Mouse (Mus musculus): ENCODE data around the gene Gm3409.
"Not testable (repeated sequence)": the region's sequence is repeated elsewhere in the genome, so short reads cannot be mapped to it uniquely, and the experiment has no call there.

DNA sequence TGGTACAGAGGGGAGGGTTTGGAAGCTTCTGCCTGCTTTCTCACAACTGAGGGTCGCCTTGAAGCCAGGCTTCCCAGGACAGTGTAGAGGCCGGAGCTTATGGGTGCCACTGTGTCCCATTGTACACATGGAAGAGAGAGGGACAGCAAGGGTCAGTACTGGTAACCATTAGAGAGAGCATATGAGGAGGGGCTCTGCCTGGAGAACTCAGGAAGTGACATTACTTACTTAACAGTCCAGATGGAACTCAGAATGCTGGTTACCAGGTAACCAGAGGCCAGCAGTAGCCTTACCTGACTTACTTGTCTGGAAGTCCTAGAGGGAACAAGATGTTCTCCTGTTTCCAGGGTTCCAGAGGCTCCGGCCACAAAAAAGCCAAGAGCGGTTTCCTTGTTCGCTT lies 35.3 kb upstream of the Gm3409 start, which contains the start of gene 4930449I24Rik:
- TF ChIP-seq ZC3H11A (IDR thresholded peaks at IDR 0.05; ENCODE audit: borderline replicate concordance, low read depth, low read length); MAFK (IDR thresholded peaks at IDR 0.05; ENCODE audit: insufficient read depth, low read depth, low read length); CHD2 (IDR thresholded peaks at IDR 0.05; ENCODE audit: low read depth, low read length); ZNF384 (IDR thresholded peaks at IDR 0.05; ENCODE audit: low read depth, low read length); HCFC1 (IDR thresholded peaks at IDR 0.05; ENCODE audit: borderline replicate concordance, insufficient read depth, low read length): not testable (repeated sequence)

Data from ES-E14 (cell line).